Comparison of ENCODE assay signal across 9 mouse cellular contexts in genomic region chr4:95162386-95163090, GRCm38 (mm10).
DNase-seq lines count a peak whose midpoint lies in the region; ATAC-seq and TF ChIP-seq lines count a peak whose summit lies in the region.
"Had no signal": no experiment of that assay in that cellular context is flagged by ENCODE, and none has a peak within 500 bp of the region (broad histone marks: within the 10 kb centered on the region; RNA-seq: fewer than 3 reads in every experiment).

No protein-coding gene starts in this region.

- no peaks in the 10 kb centered on the region for H3K36me3 ChIP-seq in lung, embryonic 15.5 days
- H3K36me3 ChIP-seq in limb, embryonic 14.5 days (ENCODE audit: control insufficient read depth, insufficient read depth, low read length) = no peaks in the 10 kb centered on the region
- H3K36me3 ChIP-seq in midbrain, embryonic 16.5 days (ENCODE audit: control insufficient read depth, insufficient read depth, low read length) = no peaks in the 10 kb centered on the region

- 55% methylated on average over 9 of the region's 9 CpGs for WGBS in lung, embryonic 15.5 days
- 72% methylated on average over 9 of the region's 9 CpGs for WGBS in limb, embryonic 14.5 days
- WGBS in midbrain, embryonic 16.5 days = 77% methylated on average over 9 of the region's 9 CpGs

- H3K9ac ChIP-seq in lung, embryonic 15.5 days = no peak overlapping the region
- no peak overlapping the region for H3K9ac ChIP-seq in limb, embryonic 14.5 days (ENCODE audit: low read depth, low read length, severe bottlenecking)
- H3K9ac ChIP-seq in midbrain, embryonic 16.5 days (ENCODE audit: low read depth, low read length) = no peak overlapping the region

- no peaks in the 10 kb centered on the region for H3K9me3 ChIP-seq in lung, embryonic 15.5 days
- H3K9me3 ChIP-seq in limb, embryonic 14.5 days (ENCODE audit: control insufficient read depth, low read length) = no peaks in the 10 kb centered on the region
- no peaks in the 10 kb centered on the region for H3K9me3 ChIP-seq in midbrain, embryonic 16.5 days (replicated peaks; ENCODE audit: control insufficient read depth, low read length, poor library complexity, severe bottlenecking)

- peaks cover 37% of the 10 kb centered on the region for H3K4me1 ChIP-seq in lung, embryonic 15.5 days
- peaks cover 14% of the 10 kb centered on the region; the same call in 1 of the 2 replicates for H3K4me1 ChIP-seq in limb, embryonic 14.5 days (ENCODE audit: control insufficient read depth, insufficient read depth, low read length)
- no peaks in the 10 kb centered on the region; the same call in 1 of the 2 replicates for H3K4me1 ChIP-seq in midbrain, embryonic 16.5 days (ENCODE audit: control insufficient read depth, insufficient read depth, low read length)

- H3K4me3 ChIP-seq in lung, embryonic 15.5 days = no peak overlapping the region
- no peak overlapping the region for H3K4me3 ChIP-seq in limb, embryonic 14.5 days (replicated peaks; ENCODE audit: low read length)
- H3K4me3 ChIP-seq in midbrain, embryonic 16.5 days (ENCODE audit: low read depth, low read length) = no peak overlapping the region

- no peak for TF ChIP-seq POLR2A in limb, embryonic 14.5 days (IDR thresholded peaks at IDR 0.05; ENCODE audit: borderline replicate concordance, extremely low read depth, insufficient read depth, insufficient read length)

- ATAC-seq in lung, embryonic 15.5 days (ENCODE audit: borderline replicate concordance, extremely low read depth, low FRiP score, low TSS enrichment) = no peak
- ATAC-seq in limb, embryonic 14.5 days (ENCODE audit: low FRiP score, low read depth) = no peak
- no peak for ATAC-seq in midbrain, embryonic 16.5 days

- H3K27ac ChIP-seq in lung, embryonic 15.5 days = peak overlapping the region; percentile 47
- no peak overlapping the region for H3K27ac ChIP-seq in limb, embryonic 14.5 days (replicated peaks; ENCODE audit: low read depth, low read length)
- H3K27ac ChIP-seq in midbrain, embryonic 16.5 days (ENCODE audit: low read length) = no peak overlapping the region

- DNase-seq in lung, postnatal 4 days = no peak
- peak; percentile 48 for DNase-seq in R1 (ENCODE audit: low read depth, low spot score)
- no peak for DNase-seq in limb, embryonic 14.5 days (ENCODE audit: low spot score)
- DNase-seq in spleen, postnatal 10 days (ENCODE audit: low spot score in 2 of 2) = peak; percentile 24 to 30
- no peak for DNase-seq in left cerebral cortex, adult 9 months (ENCODE audit: low spot score in 2 of 2)
- DNase-seq in right cerebral cortex, postnatal 25 days = no peak
- DNase-seq: adrenal gland, postnatal 10 days had no signal

- no peak overlapping the region; the same call in 1 of the 2 replicates for H3K4me2 ChIP-seq in lung, embryonic 15.5 days
- H3K4me2 ChIP-seq in limb, embryonic 14.5 days (replicated peaks; ENCODE audit: low read depth, low read length, severe bottlenecking) = 0 out of 2 replicates have a peak overlapping the region, but pooled peaks have one; percentile 65
- no peak overlapping the region for H3K4me2 ChIP-seq in midbrain, embryonic 16.5 days (ENCODE audit: low read length)

- H3K27me3 ChIP-seq in lung, embryonic 15.5 days = no peaks in the 10 kb centered on the region
- no peaks in the 10 kb centered on the region for H3K27me3 ChIP-seq in limb, embryonic 14.5 days (ENCODE audit: control insufficient read depth, insufficient read depth, low read length)
- H3K27me3 ChIP-seq in midbrain, embryonic 16.5 days (ENCODE audit: control insufficient read depth, insufficient read depth, low read depth, low read length) = no peaks in the 10 kb centered on the region

Comparison
In these comparisons a context has a peak if more than half of its experiments do, and no peak if none do; other contexts are left out.
1. DNase-seq: peak in R1 (single experiment) and spleen, postnatal 10 days (2 of 2); none in lung, postnatal 4 days (0 of 2), limb, embryonic 14.5 days (single experiment), left cerebral cortex, adult 9 months (0 of 2) and right cerebral cortex, postnatal 25 days (single experiment).